Mouse (Mus musculus) lung, postnatal 10 days (tissue): ENCODE data around the gene Lcp1.
"Not testable (repeated sequence)": the region's sequence is repeated elsewhere in the genome, so short reads cannot be mapped to it uniquely, and the experiment has no call there.

ENCODE experiments used
- DNase-seq: peaks from one replicate; pipeline ENCODE4 v3.0.0; 2021

Lcp1 gene

DNA sequence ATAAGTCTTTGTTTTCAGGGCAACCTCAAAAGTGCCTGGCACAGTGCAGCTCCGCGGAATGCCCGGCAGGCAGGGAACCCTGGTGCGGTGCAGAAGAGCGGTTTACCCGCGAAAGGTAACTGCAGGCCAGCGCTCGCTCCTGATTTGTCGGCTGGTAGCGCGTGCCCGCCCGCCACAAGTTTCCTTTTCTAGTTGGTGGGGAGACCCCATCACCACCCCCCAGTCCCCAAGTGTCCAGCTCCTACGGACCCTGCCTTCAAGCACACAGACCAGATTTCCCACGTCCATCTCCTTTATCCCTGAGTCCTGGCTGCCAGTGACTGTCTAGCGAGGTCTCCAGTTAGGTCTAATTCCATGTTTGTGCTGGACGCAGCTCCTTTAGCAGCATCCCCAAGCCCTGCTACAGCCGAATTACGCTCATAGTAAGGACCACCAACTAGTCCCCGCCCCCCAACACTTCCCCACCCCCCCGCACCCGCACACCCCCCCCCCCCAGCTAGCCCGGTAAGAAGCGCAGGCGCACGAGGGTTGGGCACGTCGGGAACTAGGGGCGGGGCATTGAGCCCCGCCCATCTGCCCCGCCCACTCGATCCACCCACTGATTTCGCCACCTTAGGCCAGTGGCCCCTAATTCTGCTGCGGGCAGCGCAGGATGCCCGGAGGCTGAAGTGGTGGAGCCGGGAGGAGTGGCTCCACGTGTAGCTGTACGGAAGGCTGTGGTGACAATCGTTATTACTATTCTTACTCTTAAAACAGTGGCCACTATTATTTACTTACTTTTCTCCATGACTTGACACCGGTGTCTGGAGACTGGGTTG, at the start of gene Lcp1, which contains the start of gene Lrrc63:
Gene Lcp1, plus strand, starts transcription at position 601 of the 818 bp plus-strand sequence.
Gene Lrrc63, minus strand, starts transcription at position 381 of the 818 bp plus-strand sequence.
- DNase-seq: peak; percentile 88

DNA sequence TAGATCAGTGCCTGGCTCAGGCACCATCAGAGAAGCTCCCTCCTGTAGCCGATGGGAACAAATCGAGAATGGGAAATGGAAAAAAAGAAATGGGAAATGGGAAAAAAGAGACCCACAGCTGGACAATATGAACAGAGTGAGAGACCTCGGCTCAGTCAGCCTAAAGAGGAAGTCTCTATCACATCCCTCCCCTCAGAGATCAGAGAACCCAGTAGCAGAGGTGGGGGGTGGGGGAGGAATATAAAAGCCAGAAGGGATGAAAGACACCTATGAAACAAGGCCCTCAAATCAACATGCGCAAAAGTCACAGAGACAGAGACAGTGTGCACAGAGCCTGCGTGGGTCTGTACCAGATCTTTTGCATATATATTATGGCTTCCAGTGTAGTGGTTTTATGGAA, 27.9 kb upstream of the Lcp1 start:
- DNase-seq: no peak

DNA sequence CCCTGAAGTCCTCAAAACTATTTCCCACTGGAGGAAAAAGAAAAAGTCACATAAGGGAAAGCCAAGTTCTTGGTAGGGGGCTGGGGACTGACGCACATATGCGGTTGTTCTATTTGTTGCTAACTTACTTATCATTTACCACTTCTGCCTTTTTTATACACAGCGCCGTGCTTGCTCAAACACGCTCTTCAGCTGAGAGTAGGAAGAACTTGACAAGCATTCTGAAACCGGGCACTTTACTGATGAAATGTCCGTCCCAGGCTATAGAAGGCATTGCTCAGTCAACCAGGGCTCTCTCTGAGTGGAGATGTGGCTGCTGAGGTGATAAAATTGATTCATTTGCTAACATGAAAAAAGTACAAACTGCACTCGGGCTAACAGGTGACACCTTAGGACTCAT, 9.2 kb upstream of the Lcp1 start:
- DNase-seq: no peak

DNA sequence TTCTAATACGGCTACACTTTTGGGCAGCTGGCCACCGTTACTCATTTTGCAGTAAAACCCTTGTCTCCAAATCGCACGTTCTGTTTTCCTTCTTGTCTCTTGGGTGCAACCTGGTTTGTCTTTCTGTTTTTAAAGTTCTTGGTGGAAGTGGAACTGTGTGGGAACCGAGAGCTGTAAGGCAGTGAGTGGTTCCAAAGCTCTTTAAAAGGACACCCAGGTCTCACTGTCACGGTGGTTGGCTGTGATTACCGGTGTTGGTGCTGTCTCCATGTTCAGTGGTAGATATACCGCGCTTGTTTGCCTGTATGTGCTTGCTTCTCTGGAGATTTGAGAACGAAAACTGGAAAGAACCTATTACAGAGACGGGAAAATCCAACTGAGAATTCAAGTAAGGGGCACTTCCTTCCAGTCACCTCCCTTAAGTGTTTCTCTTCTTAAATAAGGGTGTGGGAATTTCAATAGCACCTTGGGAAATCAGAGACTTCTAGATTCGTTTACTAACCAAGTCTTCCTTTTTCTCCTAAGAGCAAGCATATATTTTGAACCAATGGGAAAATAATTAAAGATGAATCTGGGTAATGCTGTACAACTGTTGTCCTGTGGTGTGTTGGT, 529 bp downstream of the Lcp1 start:
- DNase-seq: no peak

DNA sequence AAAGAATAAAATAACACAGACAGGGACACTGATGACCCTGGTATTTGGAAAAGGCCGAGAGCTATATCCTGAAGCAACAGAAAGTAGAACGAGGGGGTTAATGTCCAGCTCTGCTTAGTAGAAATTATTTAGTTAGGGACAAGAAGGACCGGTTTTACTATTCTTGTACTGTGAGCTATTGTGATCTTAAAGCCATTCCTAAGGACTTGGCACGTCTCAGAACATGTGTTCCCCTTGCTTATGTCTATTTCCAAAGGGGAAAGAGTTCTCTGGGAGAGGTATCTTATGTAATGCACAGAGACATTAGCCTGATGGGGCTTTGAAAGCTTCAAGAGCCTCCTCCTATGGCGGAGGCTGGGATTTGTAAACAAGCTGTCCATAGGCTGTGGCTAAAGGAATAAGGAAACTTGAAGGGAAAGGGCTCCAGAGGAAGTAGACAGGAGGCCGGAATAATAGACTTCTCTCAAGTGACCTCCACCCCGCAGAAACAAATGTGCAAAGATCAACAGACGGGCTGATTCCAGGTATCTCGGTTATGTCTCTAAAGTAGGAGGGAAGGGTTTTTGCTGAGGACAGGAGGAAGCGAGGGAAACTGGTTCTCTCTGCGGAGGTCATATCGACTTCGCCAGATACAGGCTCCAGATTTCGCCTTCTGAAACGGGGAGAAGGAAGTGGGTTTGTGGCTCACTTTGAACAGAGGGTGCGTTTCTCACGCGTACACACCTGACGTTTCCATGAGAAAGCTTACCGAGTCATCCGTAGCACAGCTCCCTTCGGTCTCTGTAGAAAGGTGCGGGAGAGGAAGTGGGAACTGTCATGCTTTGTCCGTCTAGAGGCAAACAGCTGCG, 5.4 kb downstream of the Lcp1 start:
- peak; percentile 8 for DNase-seq

DNA sequence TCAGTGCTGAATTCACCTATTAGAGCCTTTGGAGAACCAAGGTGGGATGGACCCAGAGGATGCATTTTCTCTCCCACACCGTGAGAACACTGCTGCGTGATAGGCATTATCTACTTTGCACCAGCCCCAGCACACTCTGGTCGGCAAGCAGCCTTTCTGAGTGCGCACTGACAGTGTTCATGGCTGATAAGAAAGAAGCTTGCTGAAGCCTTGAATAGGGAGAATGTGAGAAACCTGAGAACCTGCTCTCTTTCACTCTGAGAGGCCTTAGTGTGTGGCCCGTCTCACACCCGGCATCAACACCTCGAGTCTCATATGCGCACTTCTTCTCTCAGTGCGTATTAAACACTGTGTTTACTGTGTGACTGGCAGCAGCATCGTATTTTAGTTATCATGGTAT, 7.6 kb downstream of the Lcp1 start:
- DNase-seq: no peak

DNA sequence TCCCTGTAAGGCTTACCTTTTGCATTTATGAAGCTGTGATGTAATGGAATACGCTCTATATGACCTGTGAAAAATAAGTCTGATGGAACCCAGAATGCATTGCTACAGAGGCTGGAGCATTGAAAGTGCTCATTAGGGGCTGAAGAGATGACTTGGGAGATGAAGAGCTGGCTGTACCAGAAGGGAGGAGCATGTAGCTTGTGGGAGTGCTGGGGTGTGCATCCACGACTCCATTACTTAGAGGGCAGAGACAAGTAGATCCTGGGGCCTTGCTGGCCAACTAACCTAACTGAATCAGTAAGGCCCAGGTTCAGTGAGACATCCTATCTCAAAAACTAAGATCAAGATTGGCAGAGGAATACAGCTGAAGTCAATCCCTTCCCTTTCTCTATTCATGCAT, 8.3 kb downstream of the Lcp1 start:
- DNase-seq: no peak

DNA sequence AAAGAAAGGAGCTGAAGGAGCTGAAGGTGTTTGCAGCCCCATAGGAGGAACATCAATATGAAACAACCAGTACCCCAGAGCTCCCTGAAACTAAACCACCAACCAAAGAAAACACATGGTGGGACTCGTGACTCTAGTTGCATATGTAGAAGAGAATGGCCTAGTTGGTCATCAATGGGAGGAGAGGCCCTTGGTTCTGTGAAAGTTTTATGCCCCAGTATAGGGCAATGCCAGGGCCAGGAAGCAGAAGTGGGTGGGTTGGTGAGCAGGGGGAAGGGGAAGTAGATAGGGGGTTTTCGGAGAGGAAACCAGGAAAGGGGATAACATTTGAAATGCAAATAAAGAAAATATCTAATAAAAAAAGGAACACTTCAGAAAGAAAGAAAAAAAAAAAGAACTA, 16.8 kb downstream of the Lcp1 start:
- not testable (repeated sequence) for DNase-seq

DNA sequence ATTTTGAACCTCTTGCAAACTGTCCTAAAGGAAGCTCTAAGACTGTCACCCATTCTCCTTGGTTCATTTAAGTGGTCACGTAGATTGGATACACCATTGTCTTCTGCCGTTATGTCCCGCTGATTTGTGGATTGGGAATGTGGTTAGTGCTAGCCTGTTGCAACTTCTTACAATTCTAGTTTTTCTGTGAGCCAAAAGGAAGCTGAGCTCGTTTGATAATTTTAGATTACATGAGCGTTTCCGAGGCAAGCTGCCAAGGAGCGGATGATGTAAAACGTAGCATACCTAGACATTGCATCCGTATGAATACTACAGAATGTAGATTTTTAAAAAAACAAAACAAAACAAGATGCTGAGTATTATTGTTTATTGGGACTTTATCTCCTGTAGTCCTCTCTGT, 17.3 kb downstream of the Lcp1 start:
- peak; percentile 46 for DNase-seq

DNA sequence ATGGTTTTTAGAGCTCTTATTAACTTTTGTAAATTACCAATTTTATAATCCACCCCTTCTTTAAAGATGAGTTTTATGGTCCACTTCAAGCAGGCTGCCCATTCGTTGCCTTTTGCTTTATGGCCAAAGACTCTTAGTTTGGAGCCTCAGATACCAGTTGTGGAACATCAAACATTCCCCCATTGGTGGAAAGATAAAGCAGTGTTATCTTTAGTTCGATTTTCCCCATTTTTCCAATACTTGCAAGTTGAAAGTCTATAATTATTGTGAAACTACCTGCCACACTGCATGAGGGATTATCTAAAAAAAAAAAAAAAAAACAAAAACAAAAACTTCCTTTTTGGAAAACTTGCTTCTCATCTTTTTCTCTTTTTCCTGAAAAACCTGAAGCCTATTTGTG, 19.8 kb downstream of the Lcp1 start:
- no peak for DNase-seq

DNA sequence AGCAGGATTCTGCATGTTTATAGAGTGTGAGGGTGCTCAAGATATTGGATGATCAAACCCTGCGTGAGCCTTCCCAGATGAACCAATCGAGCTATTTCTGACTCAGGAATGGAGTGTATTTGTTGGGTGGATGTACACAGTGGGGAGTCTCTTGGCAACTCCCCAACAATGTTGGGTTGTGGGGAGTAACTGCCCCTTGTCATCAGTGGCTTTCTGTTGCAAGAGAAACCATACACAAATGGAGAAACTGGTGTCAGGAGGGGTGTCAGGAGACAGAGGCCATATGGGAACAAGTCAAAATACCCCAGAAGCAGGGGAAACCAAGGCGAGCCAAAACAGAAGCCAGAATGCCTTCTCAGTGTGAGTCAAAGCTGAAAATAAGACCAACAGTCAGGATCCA, 20.2 kb downstream of the Lcp1 start:
- peak; percentile 29 for DNase-seq

DNA sequence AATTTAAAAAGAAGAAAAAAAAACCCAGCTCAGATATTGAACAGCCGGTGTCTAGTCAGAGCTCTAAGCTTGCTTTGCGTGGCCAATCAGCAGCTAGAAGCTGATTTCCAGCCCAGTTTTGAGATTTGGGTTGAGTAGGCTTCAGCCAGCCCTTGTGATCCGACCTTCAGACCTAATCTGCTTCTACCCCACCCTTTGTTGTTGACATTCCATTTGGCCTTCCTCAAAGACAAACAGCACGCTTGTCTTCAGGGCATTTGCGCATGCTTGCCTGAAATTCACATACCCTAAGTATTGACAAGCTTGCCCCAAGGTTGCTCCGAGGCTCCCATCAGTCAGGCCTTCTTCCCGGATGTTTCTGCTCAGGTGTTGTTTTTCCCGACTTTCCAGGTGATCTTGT, 23.6 kb downstream of the Lcp1 start:
- no peak for DNase-seq

DNA sequence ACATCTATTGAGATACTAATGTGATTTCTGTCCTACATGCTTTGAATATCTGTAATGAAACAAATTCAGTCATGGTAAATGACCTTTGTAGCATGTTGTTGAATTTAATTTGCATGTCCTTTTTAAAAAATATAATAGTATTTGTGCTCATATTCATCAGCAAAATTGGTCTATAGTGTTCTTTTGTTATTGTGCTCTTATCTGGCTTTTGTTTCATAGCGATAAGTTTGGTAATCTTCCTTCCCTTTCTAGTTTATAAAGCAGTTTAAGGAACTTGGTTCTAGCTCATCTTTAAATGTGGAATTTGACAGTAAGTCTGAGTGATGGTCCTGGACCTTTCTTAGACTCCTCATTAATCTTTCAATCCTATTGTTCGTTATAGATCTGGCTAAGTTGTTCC, 28.5 kb downstream of the Lcp1 start:
- no peak for DNase-seq

DNA sequence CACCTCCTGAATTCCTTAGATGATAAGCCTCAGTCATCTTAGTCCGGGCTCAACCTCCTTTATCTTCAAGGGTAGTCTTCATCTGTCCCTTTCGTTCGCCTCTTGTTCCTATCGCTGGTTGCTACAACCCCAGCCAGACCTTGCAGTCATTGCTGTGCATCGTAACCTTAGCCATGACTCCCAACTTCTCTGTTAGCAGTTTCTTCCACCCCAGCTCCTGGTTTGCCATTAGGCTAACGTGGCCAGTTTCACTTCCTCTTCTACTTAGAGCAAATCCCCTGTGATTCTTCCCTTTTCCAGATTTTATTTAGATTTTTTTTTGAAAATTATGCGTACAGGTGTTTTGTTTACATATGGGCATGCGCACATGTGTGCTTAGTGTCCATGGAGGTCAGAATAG, 33.0 kb downstream of the Lcp1 start:
- DNase-seq: no peak

DNA sequence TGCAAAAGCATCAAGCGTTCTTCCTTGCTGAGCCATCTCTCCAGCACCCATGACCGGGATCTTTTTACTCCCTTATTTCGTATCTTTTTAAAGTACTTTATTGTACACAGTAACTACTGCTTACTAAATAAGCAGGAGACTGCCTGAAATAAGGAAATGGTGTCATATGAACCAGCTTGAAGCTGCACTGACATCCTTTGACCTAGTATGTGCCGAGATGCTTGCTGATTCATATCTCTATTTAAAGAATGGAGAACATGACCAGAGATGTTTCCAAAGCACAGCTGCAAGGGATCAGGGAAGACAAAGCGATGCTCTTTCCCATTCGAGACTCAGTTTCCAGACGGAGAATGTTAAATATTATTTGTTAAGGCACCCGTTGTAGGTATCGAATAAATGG, 33.4 kb downstream of the Lcp1 start:
- DNase-seq: no peak

DNA sequence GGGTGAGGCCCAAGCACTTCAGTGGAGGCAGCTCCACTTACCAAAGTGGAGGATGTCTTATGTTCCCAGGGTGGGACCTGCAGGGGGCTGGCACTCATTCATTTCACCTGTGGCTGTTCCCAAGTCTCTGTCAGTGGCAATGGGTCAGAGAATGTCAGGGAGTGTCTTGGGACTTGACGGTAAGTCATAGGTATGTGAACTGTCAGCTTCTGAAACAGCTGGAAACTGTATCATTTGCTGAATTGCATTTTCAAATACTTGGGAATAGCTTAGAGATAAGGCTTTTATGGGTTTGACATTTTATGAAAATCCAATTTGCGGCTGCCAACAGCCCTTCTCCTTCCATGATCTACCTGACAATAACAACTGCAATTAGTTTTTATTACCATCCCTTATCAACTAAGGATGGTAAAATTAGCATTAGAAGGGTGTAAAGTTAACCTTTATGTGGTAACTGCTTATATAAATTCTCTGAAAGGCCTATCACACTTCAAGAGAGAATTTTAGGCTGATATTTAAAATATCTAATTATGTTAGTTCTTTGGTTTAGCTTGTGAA, 34.8 kb downstream of the Lcp1 start:
- DNase-seq: no peak

DNA sequence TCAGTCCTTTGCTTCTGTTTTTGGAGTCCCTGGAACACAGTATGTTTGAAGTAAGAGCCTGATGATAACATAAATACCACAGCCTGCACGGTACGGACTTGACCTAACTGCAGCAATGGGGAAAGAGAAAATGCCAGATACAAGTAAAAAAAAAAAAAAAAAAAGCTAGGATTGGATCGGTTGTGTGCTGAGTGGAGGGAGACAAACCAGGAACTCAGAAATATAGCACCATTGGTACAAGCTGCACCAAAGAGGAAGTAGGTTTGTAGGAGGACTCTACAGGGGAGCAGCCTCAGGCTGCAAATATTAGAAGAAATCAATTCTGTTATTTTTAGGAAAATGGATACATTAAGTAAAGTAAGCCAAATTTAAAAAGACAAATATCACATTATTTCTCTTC, 37.6 kb downstream of the Lcp1 start:
- no peak for DNase-seq

DNA sequence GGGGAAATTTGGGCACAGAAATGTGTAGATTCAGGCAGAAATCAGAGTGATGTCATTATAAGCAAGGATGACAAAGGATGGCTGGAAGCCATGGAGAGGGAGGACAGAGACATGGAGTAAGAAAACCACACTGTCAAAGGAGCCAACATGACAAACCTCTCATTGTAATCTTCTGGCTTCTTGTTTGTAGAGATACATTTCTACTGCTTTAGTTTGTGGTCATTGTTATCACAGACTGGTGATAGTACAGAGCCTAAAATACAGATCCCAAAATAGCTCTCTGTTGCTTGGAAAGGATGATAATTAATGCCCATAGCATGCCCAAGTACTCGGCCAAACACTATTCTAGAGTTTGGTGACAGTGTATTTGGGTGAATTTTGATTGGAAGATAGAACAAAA, 39.6 kb downstream of the Lcp1 start:
- DNase-seq: no peak

DNA sequence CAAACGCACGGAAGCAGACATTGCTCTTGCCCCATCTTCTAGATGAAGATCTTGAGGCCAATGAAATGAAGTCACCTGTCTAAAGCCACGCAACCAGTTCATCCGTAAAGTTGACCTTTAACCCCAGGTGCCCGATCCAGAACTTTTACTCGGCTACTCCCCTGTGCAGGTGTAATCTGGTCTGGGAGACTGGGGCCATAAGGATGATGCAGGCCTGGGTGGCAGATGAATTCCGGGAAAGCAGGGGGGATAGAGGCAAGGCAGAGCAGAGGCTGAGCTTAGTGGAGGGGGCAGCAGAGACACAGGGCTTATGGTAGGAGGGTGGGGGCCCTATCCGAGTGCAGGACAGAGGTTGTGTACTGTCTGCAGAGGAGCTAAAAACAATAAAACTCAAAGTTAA, 43.4 kb downstream of the Lcp1 start:
- no peak for DNase-seq

DNA sequence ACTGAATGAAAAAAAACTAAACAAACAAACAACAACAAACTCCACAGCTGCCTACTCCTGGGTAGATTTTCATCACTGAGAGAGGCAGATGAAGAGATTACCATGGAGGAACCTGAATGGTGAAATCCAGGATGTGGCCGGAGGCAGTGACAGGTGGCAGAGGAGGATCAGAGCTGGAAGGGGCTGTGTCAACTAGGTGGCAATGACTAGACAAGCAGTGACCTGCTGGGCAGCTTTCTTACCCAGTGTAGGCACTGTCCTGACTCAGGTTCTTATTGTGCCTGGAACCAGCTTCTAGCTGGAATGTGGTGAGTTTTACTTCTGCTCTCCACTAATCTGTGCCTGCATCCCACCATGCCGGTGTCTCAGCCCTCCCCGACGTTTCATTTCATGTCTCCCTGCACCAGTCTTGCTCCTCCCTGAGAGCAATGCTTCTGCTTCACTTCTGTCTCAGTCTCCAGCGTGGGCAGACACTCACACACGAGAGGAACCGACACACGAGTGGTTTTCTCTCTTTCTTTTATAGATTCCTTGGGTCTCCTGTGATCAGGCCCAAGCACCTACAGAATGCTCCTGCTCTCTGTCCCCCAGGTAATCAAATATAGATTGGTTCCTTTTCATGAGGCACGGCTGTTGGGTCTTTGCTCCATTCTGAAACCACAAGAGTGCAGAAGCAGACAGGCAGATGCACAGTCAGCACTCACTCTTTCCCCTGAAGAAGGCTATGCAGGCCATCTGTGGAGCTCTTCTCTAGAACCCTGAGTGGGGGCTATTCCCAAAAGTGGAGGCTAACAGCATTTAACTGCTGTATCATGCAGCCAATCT, 44.0 kb downstream of the Lcp1 start:
- no peak for DNase-seq

DNA sequence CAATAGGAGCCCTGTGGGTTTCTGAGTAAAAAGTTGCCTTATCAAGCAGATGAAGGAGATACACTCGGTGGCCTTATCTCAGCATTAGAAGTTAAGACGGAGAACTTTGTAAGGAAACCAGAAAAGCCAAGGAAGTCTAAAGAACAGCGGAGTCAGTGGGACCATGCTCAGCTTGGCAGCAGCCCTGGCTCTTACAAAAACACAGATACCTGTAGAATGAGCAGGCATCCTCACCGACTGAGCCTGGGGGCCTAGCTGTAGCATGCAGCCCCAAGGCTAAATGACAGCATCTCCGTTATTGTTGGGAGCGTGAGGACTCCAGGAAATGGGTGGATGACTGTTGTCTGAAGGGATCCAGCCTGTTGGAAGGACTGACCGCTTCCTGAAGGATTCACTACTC, 44.9 kb downstream of the Lcp1 start:
- no peak for DNase-seq

DNA sequence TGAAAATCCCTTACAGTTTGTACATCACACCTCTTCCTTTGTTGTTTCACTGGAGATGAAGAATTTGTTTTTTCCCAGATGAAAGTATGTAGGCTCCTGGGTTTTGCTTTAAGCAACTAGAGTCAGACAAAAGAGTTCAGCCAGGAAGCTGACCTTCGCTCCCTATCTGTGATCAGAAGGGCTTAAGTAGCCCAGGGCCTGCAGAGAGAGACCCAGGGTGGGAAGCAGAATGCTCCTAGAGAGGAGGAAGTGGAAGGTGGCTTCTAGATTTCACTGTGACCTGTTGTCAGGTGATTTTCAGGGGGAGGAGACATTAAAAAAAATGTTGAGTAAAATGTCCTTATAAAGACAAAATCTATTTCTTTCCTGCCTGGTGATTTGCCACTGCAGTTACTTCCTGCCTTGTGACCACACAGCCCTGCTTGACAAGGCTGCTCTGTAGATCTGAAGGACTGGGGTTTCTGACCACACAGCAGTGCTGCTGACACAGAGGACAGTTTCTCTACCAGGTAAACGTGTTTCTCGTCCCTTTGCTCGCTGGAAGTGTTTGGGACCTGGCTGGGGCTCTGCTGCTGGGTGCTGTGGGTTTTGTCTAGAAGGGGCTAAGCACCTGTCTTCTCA, 45.6 kb downstream of the Lcp1 start:
- DNase-seq: no peak
